Mouse (Mus musculus) central nervous system, embryonic 11.5 days (tissue): ENCODE measurements around the gene Crisp1. TPM values are rescaled to one million over a fixed set of nuclear protein-coding genes. Genes with fewer than 3 reads are reported as not detected.

ENCODE experiments used
- polyA plus RNA-seq: library from polyadenylated mRNA; depleted of rRNA; stranded (reverse); fragments of >200 nt; gene quantifications from 2 replicates; pipeline ENCODE4 v1.2.3, GENCODE M21; 2012; rRNA removed

Crisp1 gene
- polyA plus RNA-seq, result not detected in 2 replicates

GRCm38 (mm10) chr17:40319062-40319461 is at the start of gene Crisp1:
Crisp1 (minus strand) TSS chr17:40319207.

Other genes starting within 250 kb of the Crisp1 start
- gene AC192777.2, start 223.8 kb downstream of the Crisp1 start, polyA plus RNA-seq, result not detected in 2 replicates
- not detected in 2 replicates for gene Pgk2, start 110.6 kb downstream of the Crisp1 start, polyA plus RNA-seq
- gene Crisp3, start 76.9 kb downstream of the Crisp1 start, polyA plus RNA-seq, result not detected in 2 replicates
- gene Esp8, start 200.8 kb upstream of the Crisp1 start, polyA plus RNA-seq, result not detected in 2 replicates
- not detected in 2 replicates for gene Esp6, start 242.3 kb upstream of the Crisp1 start, polyA plus RNA-seq